Comparison of ENCODE assay signal across 11 mouse cellular contexts in genomic region chr8:121871833-121872440, GRCm38 (mm10). TPM values are rescaled to one million over a fixed set of nuclear protein-coding genes. Genes with fewer than 3 reads are reported as not detected.
DNase-seq lines count a peak whose midpoint lies in the region; ATAC-seq and TF ChIP-seq lines count a peak whose summit lies in the region.
"Had no signal": no experiment of that assay in that cellular context is flagged by ENCODE, and none has a peak within 500 bp of the region (broad histone marks: within the 10 kb centered on the region; RNA-seq: fewer than 3 reads in every experiment).

No protein-coding gene starts in this region.

- H3K27ac ChIP-seq in forebrain, embryonic 10.5 days: 0 out of 2 replicates have a peak overlapping the region, but pooled peaks have one; percentile 48
- H3K27ac ChIP-seq in forebrain, embryonic 15.5 days (replicated peaks): no peak overlapping the region
- no peak overlapping the region for H3K27ac ChIP-seq in lung, embryonic 14.5 days (ENCODE audit: low read depth)
- H3K27ac ChIP-seq in embryonic facial prominence, embryonic 13.5 days: peak overlapping the region; percentile 34; the same call in 1 of the 2 replicates

- H3K4me2 ChIP-seq in forebrain, embryonic 15.5 days (replicated peaks): no peak overlapping the region
- H3K4me2 ChIP-seq in lung, embryonic 14.5 days: no peak overlapping the region
- peak overlapping the region; percentile 12; the same call in 1 of the 2 replicates for H3K4me2 ChIP-seq in embryonic facial prominence, embryonic 13.5 days

- DNase-seq in forebrain, embryonic 10.5 days (ENCODE audit: extremely low spot score, low spot score): no peak
- peak; percentile 65 for DNase-seq in lung, embryonic 14.5 days
- no peak for DNase-seq in lung, postnatal 36 days
- DNase-seq in layer of hippocampus, adult 9-11 months: no peak
- DNase-seq: embryo, embryonic 11 days; right cerebral cortex, postnatal 4 days had no signal

- no peak for TF ChIP-seq CTCF in lung, embryonic 14.5 days (IDR thresholded peaks at IDR 0.05; ENCODE audit: low read depth)

- WGBS in forebrain, embryonic 10.5 days: 58% methylated on average over 10 of the region's 10 CpGs
- WGBS in forebrain, embryonic 15.5 days: 21% methylated on average over 10 of the region's 10 CpGs
- 16% methylated on average over 10 of the region's 10 CpGs for WGBS in lung, embryonic 14.5 days
- WGBS in embryonic facial prominence, embryonic 13.5 days: 20% methylated on average over 10 of the region's 10 CpGs

- H3K4me3 ChIP-seq in forebrain, embryonic 10.5 days: no peak overlapping the region
- no peak overlapping the region for H3K4me3 ChIP-seq in forebrain, embryonic 15.5 days
- no peak overlapping the region for H3K4me3 ChIP-seq in lung, embryonic 14.5 days (ENCODE audit: low read depth, low read length)
- no peak overlapping the region for H3K4me3 ChIP-seq in embryonic facial prominence, embryonic 13.5 days

- no peak overlapping the region for H3K9ac ChIP-seq in forebrain, embryonic 15.5 days (replicated peaks)
- H3K9ac ChIP-seq in lung, embryonic 14.5 days: no peak overlapping the region
- peak overlapping the region; percentile 44; the same call in 1 of the 2 replicates for H3K9ac ChIP-seq in embryonic facial prominence, embryonic 13.5 days

- ATAC-seq in forebrain, embryonic 15.5 days (replicated peaks): no peak
- ATAC-seq in lung, embryonic 14.5 days (ENCODE audit: insufficient read depth): peak; percentile 32; the same call in 1 of the 2 replicates
- no peak for ATAC-seq in embryonic facial prominence, embryonic 13.5 days (ENCODE audit: insufficient number of reproducible peaks, insufficient read depth, low FRiP score, low TSS enrichment, low read depth)
- ATAC-seq in megakaryocyte progenitor cell, adult 5-6 weeks (replicated peaks; ENCODE audit: poor library complexity): peak; percentile 30; the same call in 1 of the 2 replicates
- no peak for ATAC-seq in megakaryocyte-erythroid progenitor cell, adult 5-6 weeks (replicated peaks; ENCODE audit: low FRiP score, low TSS enrichment, poor library complexity, severe bottlenecking)
- ATAC-seq: midbrain, embryonic 16.5 days had no signal

- no peaks in the 10 kb centered on the region for H3K9me3 ChIP-seq in forebrain, embryonic 10.5 days
- H3K9me3 ChIP-seq in forebrain, embryonic 15.5 days: no peaks in the 10 kb centered on the region
- no peaks in the 10 kb centered on the region for H3K9me3 ChIP-seq in lung, embryonic 14.5 days (ENCODE audit: low read depth, low read length)
- no peaks in the 10 kb centered on the region for H3K9me3 ChIP-seq in embryonic facial prominence, embryonic 13.5 days

- H3K27me3 ChIP-seq in forebrain, embryonic 10.5 days (ENCODE audit: poor library complexity, severe bottlenecking): 0 out of 2 replicates have a peak, but pooled peaks cover 6% of the 10 kb centered on the region
- H3K27me3 ChIP-seq in forebrain, embryonic 15.5 days: no peaks in the 10 kb centered on the region
- no peaks in the 10 kb centered on the region for H3K27me3 ChIP-seq in lung, embryonic 14.5 days (ENCODE audit: insufficient read depth, low read length)
- no peaks in the 10 kb centered on the region for H3K27me3 ChIP-seq in embryonic facial prominence, embryonic 13.5 days

- peaks cover 18% of the 10 kb centered on the region for H3K4me1 ChIP-seq in forebrain, embryonic 10.5 days
- H3K4me1 ChIP-seq in forebrain, embryonic 15.5 days: 0 out of 2 replicates have a peak, but pooled peaks cover 4% of the 10 kb centered on the region
- peaks cover 9% of the 10 kb centered on the region for H3K4me1 ChIP-seq in lung, embryonic 14.5 days (ENCODE audit: insufficient read depth)
- H3K4me1 ChIP-seq in embryonic facial prominence, embryonic 13.5 days: peaks cover 20% of the 10 kb centered on the region

- H3K36me3 ChIP-seq in forebrain, embryonic 10.5 days (replicated peaks): no peaks in the 10 kb centered on the region
- H3K36me3 ChIP-seq in forebrain, embryonic 15.5 days: no peaks in the 10 kb centered on the region
- no peaks in the 10 kb centered on the region for H3K36me3 ChIP-seq in lung, embryonic 14.5 days (ENCODE audit: insufficient read depth)
- H3K36me3 ChIP-seq in embryonic facial prominence, embryonic 13.5 days: no peaks in the 10 kb centered on the region

RNA-seq across cellular contexts. Expression of gene Slc7a5, which starts 35.6 kb away (rescaled TPM):
- 27.4 and 30.5 TPM in 2 replicates for polyA plus RNA-seq in forebrain, embryonic 10.5 days (2016; fragmentation: Nextera tagmentation; extraction: Ambion mirVana)
- polyA plus RNA-seq in forebrain, embryonic 15.5 days (2015; fragmentation: Nextera tagmentation; extraction: Ambion mirVana): 39.2 and 45.8 TPM in 2 replicates
- 27.3 and 28.8 TPM in 2 replicates for polyA plus RNA-seq in lung, embryonic 14.5 days (2014; fragmentation: Nextera tagmentation; extraction: Ambion mirVana)
- 16.1 and 18.3 TPM in 2 replicates for polyA plus RNA-seq in embryonic facial prominence, embryonic 13.5 days (2015; fragmentation: Nextera tagmentation; extraction: Ambion mirVana)
- 46.4 and 57.5 TPM in 2 replicates for total RNA-seq in megakaryocyte progenitor cell, adult 5-6 weeks (2015)
- 25.8 and 31.7 TPM in 2 replicates for total RNA-seq in megakaryocyte progenitor cell, adult 5-6 weeks (2017)
- total RNA-seq in megakaryocyte-erythroid progenitor cell, adult 5-6 weeks (2014; fragmentation: Nextera tagmentation): 78.1 and 90.0 TPM in 2 replicates
- total RNA-seq in megakaryocyte-erythroid progenitor cell, adult 5-6 weeks (2017): 23.6 and 43.1 TPM in 2 replicates

RNA-seq across cellular contexts. Expression of gene Klhdc4, which starts 42.6 kb away (rescaled TPM):
- polyA plus RNA-seq in forebrain, embryonic 10.5 days (2016; fragmentation: Nextera tagmentation; extraction: Ambion mirVana): 74.4 and 76.8 TPM in 2 replicates
- 45.6 and 46.2 TPM in 2 replicates for polyA plus RNA-seq in forebrain, embryonic 15.5 days (2015; fragmentation: Nextera tagmentation; extraction: Ambion mirVana)
- 42.2 and 47.7 TPM in 2 replicates for polyA plus RNA-seq in lung, embryonic 14.5 days (2014; fragmentation: Nextera tagmentation; extraction: Ambion mirVana)
- 36.8 and 41.2 TPM in 2 replicates for polyA plus RNA-seq in embryonic facial prominence, embryonic 13.5 days (2015; fragmentation: Nextera tagmentation; extraction: Ambion mirVana)
- 16.5 and 18.6 TPM in 2 replicates for total RNA-seq in megakaryocyte progenitor cell, adult 5-6 weeks (2015)
- total RNA-seq in megakaryocyte progenitor cell, adult 5-6 weeks (2017): 46.1 and 46.9 TPM in 2 replicates
- total RNA-seq in megakaryocyte-erythroid progenitor cell, adult 5-6 weeks (2014; fragmentation: Nextera tagmentation): 45.6 and 50.3 TPM in 2 replicates
- total RNA-seq in megakaryocyte-erythroid progenitor cell, adult 5-6 weeks (2017): 36.1 and 42.6 TPM in 2 replicates

Comparison
In these comparisons a context has a peak if more than half of its experiments do, and no peak if none do; other contexts are left out.
1. H3K27ac ChIP-seq: peak in forebrain, embryonic 10.5 days (single experiment) and embryonic facial prominence, embryonic 13.5 days (single experiment); none in forebrain, embryonic 15.5 days (single experiment) and lung, embryonic 14.5 days (single experiment).
2. ATAC-seq: peak in lung, embryonic 14.5 days (single experiment) and megakaryocyte progenitor cell, adult 5-6 weeks (single experiment); none in forebrain, embryonic 15.5 days (single experiment), embryonic facial prominence, embryonic 13.5 days (single experiment) and megakaryocyte-erythroid progenitor cell, adult 5-6 weeks (single experiment).